Comparison of ENCODE assay signal across 8 mouse cellular contexts in genomic region chr7:19381377-19382165, GRCm38 (mm10). TPM values are rescaled to one million over a fixed set of nuclear protein-coding genes. Genes with fewer than 3 reads are reported as not detected.
DNase-seq lines count a peak whose midpoint lies in the region; ATAC-seq lines count a peak whose summit lies in the region.

TSS of gene Ercc2 (plus strand) at chr7:19382010.

- H3K9me3 ChIP-seq in hindbrain, embryonic 12.5 days (replicated peaks): no peaks in the 10 kb centered on the region

- peak within 1 kb of the TSS; percentile 94 for H3K9ac ChIP-seq in hindbrain, embryonic 12.5 days

- ATAC-seq in hindbrain, embryonic 12.5 days (ENCODE audit: low FRiP score): peak; percentile 95

- WGBS in hindbrain, embryonic 12.5 days: 9% methylated on average over 36 of the region's 48 CpGs

- peak within 1 kb of the TSS; percentile 35 for H3K27ac ChIP-seq in hindbrain, embryonic 12.5 days

- DNase-seq in NIH3T3 (ENCODE audit: low read depth): peak; percentile 99
- DNase-seq in cerebellum, postnatal 10 days: peak; percentile 99 to 100
- peak; percentile 95 to 99 for DNase-seq in frontal cortex, postnatal 10 days (ENCODE audit: low spot score in 2 of 2)
- DNase-seq in layer of hippocampus, postnatal 14 days (ENCODE audit: low spot score in 2 of 2): peak; percentile 99
- peak; percentile 99 for DNase-seq in lung, postnatal 14 days
- peak; percentile 97 for DNase-seq in retina, adult 2 months (ENCODE audit: low read depth, low spot score)
- DNase-seq in thymus, postnatal 36 days: peak; percentile 98 to 99

- H3K36me3 ChIP-seq in hindbrain, embryonic 12.5 days: peaks cover 29% of the 10 kb centered on the region

- H3K4me2 ChIP-seq in hindbrain, embryonic 12.5 days (replicated peaks): peak within 1 kb of the TSS; percentile 89

- no peaks in the 10 kb centered on the region for H3K27me3 ChIP-seq in hindbrain, embryonic 12.5 days

- H3K4me1 ChIP-seq in hindbrain, embryonic 12.5 days: peaks cover 16% of the 10 kb centered on the region

- peak within 1 kb of the TSS; percentile 95 for H3K4me3 ChIP-seq in hindbrain, embryonic 12.5 days

RNA-seq across cellular contexts. Expression of gene Ercc2, which starts in this region (rescaled TPM):
- polyA plus RNA-seq in hindbrain, embryonic 12.5 days (2016; fragmentation: Nextera tagmentation; extraction: Ambion mirVana): 21.3 and 24.6 TPM in 2 replicates
- 10 to 100 TPM; 28.2 to 34.7 TPM for total RNA-seq in layer of hippocampus, postnatal 14 days (2021)

Comparison
In these comparisons a context has a peak if more than half of its experiments do, and no peak if none do; other contexts are left out.
1. Peak in every context shown above with its lines: DNase-seq, ATAC-seq, H3K4me3 ChIP-seq and H3K27ac ChIP-seq.